Mouse (Mus musculus): Measurements from ENCODE around the gene Olfr1310. TPM values are rescaled to one million over a fixed set of nuclear protein-coding genes. Genes with fewer than 3 reads are reported as not detected.
"Not testable (repeated sequence)": the region's sequence is repeated elsewhere in the genome, so short reads cannot be mapped to it uniquely, and the experiment has no call there.

Olfr1310 gene
- not detected in 2 replicates for polyA plus RNA-seq (2015; fragmentation: Nextera tagmentation; extraction: Ambion mirVana)

- Histone ChIP-seq H3K36me3 (ENCODE audit: control insufficient read depth, insufficient read depth, low read length) (no peaks in the 10 kb centered on the region), H3K27me3 (ENCODE audit: control insufficient read depth, insufficient read depth, low read depth, low read length) (no peaks in the 10 kb centered on the region), H3K9ac (ENCODE audit: low read depth, low read length) (no peak within 1 kb of the TSS), H3K4me3 (ENCODE audit: low read depth, low read length) (no peak within 1 kb of the TSS), H3K27ac (ENCODE audit: low read length) (no peak within 1 kb of the TSS), H3K4me1 (ENCODE audit: control insufficient read depth, insufficient read depth, low read length) (no peaks in the 10 kb centered on the region), H3K9me3 (replicated peaks; ENCODE audit: control insufficient read depth, low read length, poor library complexity, severe bottlenecking) (no peaks in the 10 kb centered on the region), H3K4me2 (ENCODE audit: low read length) (no peak within 1 kb of the TSS)
- no peak for ATAC-seq
These were observed at the start of gene Olfr1310 for GRCm38 (mm10) chr2:112012608-112013007. Olfr1310 (minus strand) TSS chr2:112012708.

DNA sequence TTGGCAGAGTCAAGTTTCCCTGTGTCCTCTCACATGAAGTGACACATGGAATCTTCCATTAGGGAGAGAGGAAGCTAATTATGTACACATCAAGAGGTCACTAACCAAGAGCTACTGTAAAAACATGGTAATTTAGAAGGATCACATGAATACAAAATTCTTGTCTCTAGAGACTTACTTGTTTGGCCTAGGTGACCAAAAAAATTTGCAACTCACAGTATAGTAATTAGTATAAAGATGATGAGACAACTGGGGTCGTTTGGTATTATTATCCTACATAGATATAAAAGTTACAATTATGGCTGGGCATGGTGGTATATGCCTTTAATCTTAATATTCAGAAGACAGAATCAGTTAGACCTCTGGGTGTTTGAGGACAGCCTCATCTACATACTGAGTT, 37.6 kb upstream of the Olfr1310 start, which contains the start of gene Olfr1312:
Gene Olfr1312 (minus strand): TSS at position 101 of the 400 bp plus-strand sequence.
- Histone ChIP-seq H3K36me3 (ENCODE audit: control insufficient read depth, insufficient read depth, low read length) (no peaks in the 10 kb centered on the region), H3K27me3 (ENCODE audit: control insufficient read depth, insufficient read depth, low read depth, low read length) (no peaks in the 10 kb centered on the region), H3K4me2 (ENCODE audit: low read length) (no peak within 1 kb of the TSS), H3K4me3 (ENCODE audit: low read depth, low read length) (no peak within 1 kb of the TSS), H3K4me1 (ENCODE audit: control insufficient read depth, insufficient read depth, low read length) (no peaks in the 10 kb centered on the region), H3K9me3 (replicated peaks; ENCODE audit: control insufficient read depth, low read length, poor library complexity, severe bottlenecking) (no peaks in the 10 kb centered on the region), H3K9ac (ENCODE audit: low read depth, low read length) (no peak within 1 kb of the TSS), H3K27ac (ENCODE audit: low read length) (no peak within 1 kb of the TSS)
- 33% methylated on average over 1 of the region's 1 CpGs for WGBS
- no peak for ATAC-seq

GRCm38 (mm10) chr2:112026971-112027370, 14.5 kb upstream of the Olfr1310 start:
- 52% methylated on average over 6 of the region's 6 CpGs for WGBS

DNA sequence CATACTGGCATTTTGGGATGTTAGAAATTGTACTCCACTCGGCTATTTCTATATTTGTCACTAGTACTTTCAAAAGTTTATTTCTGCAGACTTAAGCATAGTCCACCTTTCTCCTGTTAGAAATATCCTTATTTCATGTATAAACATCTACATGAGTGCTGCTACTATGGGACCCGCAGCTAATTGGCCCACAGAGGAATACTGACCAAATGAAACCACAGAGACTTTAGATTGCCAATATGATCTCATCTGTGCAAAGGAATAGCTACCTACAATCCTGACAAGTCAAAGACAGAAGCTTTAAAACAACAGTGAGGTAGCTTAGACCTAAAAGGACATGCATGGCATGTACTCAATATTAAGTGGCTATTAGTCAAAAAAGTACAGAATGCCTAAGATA, 11.8 kb upstream of the Olfr1310 start, which contains the start of gene Olfr1311:
Gene Olfr1311 (minus strand): TSS at position 101 of the 400 bp plus-strand sequence.
- Histone ChIP-seq H3K36me3 (ENCODE audit: control insufficient read depth, insufficient read depth, low read length) (no peaks in the 10 kb centered on the region), H3K27ac (ENCODE audit: low read length) (no peak within 1 kb of the TSS), H3K4me3 (ENCODE audit: low read depth, low read length) (no peak within 1 kb of the TSS), H3K9me3 (replicated peaks; ENCODE audit: control insufficient read depth, low read length, poor library complexity, severe bottlenecking) (no peaks in the 10 kb centered on the region), H3K4me1 (ENCODE audit: control insufficient read depth, insufficient read depth, low read length) (no peaks in the 10 kb centered on the region), H3K9ac (ENCODE audit: low read depth, low read length) (no peak within 1 kb of the TSS), H3K4me2 (ENCODE audit: low read length) (no peak within 1 kb of the TSS), H3K27me3 (ENCODE audit: control insufficient read depth, insufficient read depth, low read depth, low read length) (no peaks in the 10 kb centered on the region)
- no peak for ATAC-seq
- WGBS: 92% methylated on average over 2 of the region's 2 CpGs

More at GRCm38 (mm10) chr2:112026971-112027370, 14.5 kb upstream of the Olfr1310 start:
- H3K9ac ChIP-seq (ENCODE audit: low read depth, low read length); H3K4me1 ChIP-seq (ENCODE audit: control insufficient read depth, insufficient read depth, low read length); H3K4me3 ChIP-seq (ENCODE audit: low read depth, low read length); H3K9me3 ChIP-seq (replicated peaks; ENCODE audit: control insufficient read depth, low read length, poor library complexity, severe bottlenecking); H3K4me2 ChIP-seq (ENCODE audit: low read length); ATAC-seq; H3K27me3 ChIP-seq (ENCODE audit: control insufficient read depth, insufficient read depth, low read depth, low read length); H3K36me3 ChIP-seq (ENCODE audit: control insufficient read depth, insufficient read depth, low read length); H3K27ac ChIP-seq (ENCODE audit: low read length): not testable (repeated sequence)

GRCm38 (mm10) chr2:112014900-112015299, 2.4 kb upstream of the Olfr1310 start:
- H3K27me3 ChIP-seq (ENCODE audit: control insufficient read depth, insufficient read depth, low read depth, low read length): no peaks in the 10 kb centered on the region
- no peak for ATAC-seq
- H3K9ac ChIP-seq (ENCODE audit: low read depth, low read length): no peak overlapping the region
- H3K36me3 ChIP-seq (ENCODE audit: control insufficient read depth, insufficient read depth, low read length): no peaks in the 10 kb centered on the region
- no peaks in the 10 kb centered on the region for H3K4me1 ChIP-seq (ENCODE audit: control insufficient read depth, insufficient read depth, low read length)
- H3K27ac ChIP-seq (ENCODE audit: low read length): no peak overlapping the region
- WGBS: 85% methylated on average over 3 of the region's 3 CpGs
- no peaks in the 10 kb centered on the region for H3K9me3 ChIP-seq (replicated peaks; ENCODE audit: control insufficient read depth, low read length, poor library complexity, severe bottlenecking)
- no peak overlapping the region for H3K4me2 ChIP-seq (ENCODE audit: low read length)
- no peak overlapping the region for H3K4me3 ChIP-seq (ENCODE audit: low read depth, low read length)

- 69% methylated on average over 1 of the region's 1 CpGs for WGBS
- H3K9ac ChIP-seq (ENCODE audit: low read depth, low read length): no peak within 1 kb of the TSS
- no peak within 1 kb of the TSS for H3K4me2 ChIP-seq (ENCODE audit: low read length)
- H3K27ac ChIP-seq (ENCODE audit: low read length): no peak within 1 kb of the TSS
- no peak for ATAC-seq
- no peaks in the 10 kb centered on the region for H3K9me3 ChIP-seq (replicated peaks; ENCODE audit: control insufficient read depth, low read length, poor library complexity, severe bottlenecking)
- no peaks in the 10 kb centered on the region for H3K27me3 ChIP-seq (ENCODE audit: control insufficient read depth, insufficient read depth, low read depth, low read length)
- H3K4me1 ChIP-seq (ENCODE audit: control insufficient read depth, insufficient read depth, low read length): no peaks in the 10 kb centered on the region
- no peak within 1 kb of the TSS for H3K4me3 ChIP-seq (ENCODE audit: low read depth, low read length)
- no peaks in the 10 kb centered on the region for H3K36me3 ChIP-seq (ENCODE audit: control insufficient read depth, insufficient read depth, low read length)
These were observed 22.3 kb downstream of the Olfr1310 start, which contains the start of gene Olfr1309 for GRCm38 (mm10) chr2:111990181-111990580. Olfr1309 (minus strand) TSS chr2:111990281.

DNA sequence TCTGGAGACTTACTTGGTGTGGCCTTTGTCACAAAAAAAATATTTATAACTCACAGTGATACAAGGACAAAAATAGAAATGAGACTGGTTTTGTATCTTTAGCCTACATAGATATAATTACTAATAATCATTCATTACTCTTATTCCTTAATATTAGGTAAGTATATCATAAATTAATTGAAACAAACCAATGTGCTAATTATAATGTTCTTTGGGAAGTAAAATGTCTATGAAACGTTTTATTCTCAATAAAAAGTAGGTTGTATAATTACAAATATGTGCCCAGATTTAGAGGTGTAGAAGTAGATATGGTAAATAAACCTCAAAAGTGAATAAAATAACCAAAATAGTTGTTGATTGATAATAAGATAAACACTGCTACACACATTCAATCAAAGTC, 47.7 kb downstream of the Olfr1310 start, which contains the start of gene Olfr1308:
Gene Olfr1308 (minus strand): TSS at position 101 of the 400 bp plus-strand sequence.
- no peaks in the 10 kb centered on the region for H3K9me3 ChIP-seq (replicated peaks; ENCODE audit: control insufficient read depth, low read length, poor library complexity, severe bottlenecking)
- no peak within 1 kb of the TSS for H3K27ac ChIP-seq (ENCODE audit: low read length)
- ATAC-seq: no peak
- no peaks in the 10 kb centered on the region for H3K4me1 ChIP-seq (ENCODE audit: control insufficient read depth, insufficient read depth, low read length)
- 70% methylated on average over 1 of the region's 1 CpGs for WGBS
- H3K9ac ChIP-seq (ENCODE audit: low read depth, low read length): no peak within 1 kb of the TSS
- H3K4me2 ChIP-seq (ENCODE audit: low read length): no peak within 1 kb of the TSS
- no peak within 1 kb of the TSS for H3K4me3 ChIP-seq (ENCODE audit: low read depth, low read length)
- no peaks in the 10 kb centered on the region for H3K36me3 ChIP-seq (ENCODE audit: control insufficient read depth, insufficient read depth, low read length)
- H3K27me3 ChIP-seq (ENCODE audit: control insufficient read depth, insufficient read depth, low read depth, low read length): no peaks in the 10 kb centered on the region

Other genes starting within 250 kb of the Olfr1310 start
- gene Olfr1302, start 235.3 kb downstream of the Olfr1310 start, polyA plus RNA-seq (2015; fragmentation: Nextera tagmentation; extraction: Ambion mirVana): not detected in 2 replicates
- not detected in 2 replicates for gene Olfr1303, start 192.4 kb downstream of the Olfr1310 start, polyA plus RNA-seq (2015; fragmentation: Nextera tagmentation; extraction: Ambion mirVana)
- gene Olfr1305, start 135.6 kb downstream of the Olfr1310 start, polyA plus RNA-seq (2015; fragmentation: Nextera tagmentation; extraction: Ambion mirVana): not detected in 2 replicates
- not detected in 2 replicates for gene Olfr1306, start 96.4 kb downstream of the Olfr1310 start, polyA plus RNA-seq (2015; fragmentation: Nextera tagmentation; extraction: Ambion mirVana)
- gene Olfr1307, start 63.3 kb downstream of the Olfr1310 start, polyA plus RNA-seq (2015; fragmentation: Nextera tagmentation; extraction: Ambion mirVana): not detected in 2 replicates
- not detected in 2 replicates for gene Olfr1308, start 47.8 kb downstream of the Olfr1310 start, polyA plus RNA-seq (2015; fragmentation: Nextera tagmentation; extraction: Ambion mirVana)
- not detected in 2 replicates for gene Olfr1309, start 22.4 kb downstream of the Olfr1310 start, polyA plus RNA-seq (2015; fragmentation: Nextera tagmentation; extraction: Ambion mirVana)
- gene Olfr1311, start 11.7 kb upstream of the Olfr1310 start, polyA plus RNA-seq (2015; fragmentation: Nextera tagmentation; extraction: Ambion mirVana): not detected in 2 replicates
- gene Olfr1312, start 37.5 kb upstream of the Olfr1310 start, polyA plus RNA-seq (2015; fragmentation: Nextera tagmentation; extraction: Ambion mirVana): not detected in 2 replicates
- gene Olfr1313, start 65.1 kb upstream of the Olfr1310 start, polyA plus RNA-seq (2015; fragmentation: Nextera tagmentation; extraction: Ambion mirVana): not detected in 2 replicates
- gene Olfr1314, start 84.1 kb upstream of the Olfr1310 start, polyA plus RNA-seq (2015; fragmentation: Nextera tagmentation; extraction: Ambion mirVana): not detected in 2 replicates
- not detected in 2 replicates for gene Olfr1315-ps1, start 102.7 kb upstream of the Olfr1310 start, polyA plus RNA-seq (2015; fragmentation: Nextera tagmentation; extraction: Ambion mirVana)
- gene Olfr1316, start 122.3 kb upstream of the Olfr1310 start, polyA plus RNA-seq (2015; fragmentation: Nextera tagmentation; extraction: Ambion mirVana): not detected in 2 replicates
- not detected in 2 replicates for gene Olfr1317, start 127.6 kb upstream of the Olfr1310 start, polyA plus RNA-seq (2015; fragmentation: Nextera tagmentation; extraction: Ambion mirVana)
- 0.08 TPM in 1 of 2 replicates, not detected in the other for gene Olfr1318, start 141.5 kb upstream of the Olfr1310 start, polyA plus RNA-seq (2015; fragmentation: Nextera tagmentation; extraction: Ambion mirVana)
- gene Lpcat4, start 226.8 kb upstream of the Olfr1310 start, polyA plus RNA-seq (2015; fragmentation: Nextera tagmentation; extraction: Ambion mirVana): 22.6 and 24.5 TPM in 2 replicates
- gene Nutm1, start 246.6 kb upstream of the Olfr1310 start, polyA plus RNA-seq (2015; fragmentation: Nextera tagmentation; extraction: Ambion mirVana): not detected in 2 replicates
- gene Nop10, start 249.2 kb upstream of the Olfr1310 start, polyA plus RNA-seq (2015; fragmentation: Nextera tagmentation; extraction: Ambion mirVana): 153 and 155 TPM in 2 replicates